Mouse (Mus musculus) CD8-positive naive resting alpha-beta T cell, adult 2 months (primary cell): ENCODE data around the gene Myb.

Experiments used
- DNase-seq, 2 experiments: peaks; one replicate each; pipeline ENCODE4 v3.0.0; 2022; ENCODE audit warnings: low read depth in 2 of 2, low spot score in 2 of 2

Myb gene

GRCm38 (mm10) chr10:21087614-21088232, 73.1 kb downstream of the Myb start:
- no peak for DNase-seq

GRCm38 (mm10) chr10:21085044-21085443, 75.7 kb downstream of the Myb start:
- no peak for DNase-seq

- no peak for DNase-seq
Measured at GRCm38 (mm10) chr10:21083391-21083918, 77.3 kb downstream of the Myb start.

- DNase-seq = no peak
Measured at GRCm38 (mm10) chr10:21082447-21082846, 78.3 kb downstream of the Myb start.

GRCm38 (mm10) chr10:21077151-21077719, 83.5 kb downstream of the Myb start:
- peak; percentile 65 to 68 for DNase-seq

- DNase-seq = no peak
Measured at GRCm38 (mm10) chr10:21076731-21077130, 84.1 kb downstream of the Myb start.

- no peak for DNase-seq
Measured at GRCm38 (mm10) chr10:21076137-21076536, 84.6 kb downstream of the Myb start.
